Mouse (Mus musculus) olfactory bulb, adult 2 months (tissue): ENCODE measurements around the gene Iqcf4. TPM values are rescaled to one million over a fixed set of nuclear protein-coding genes. Genes with fewer than 3 reads are reported as not detected.

Experiments used
- H3K27ac ChIP-seq: fragments of 200-500 bp; 2 replicates; pipeline ENCODE4 v1.5.1; 2012; ENCODE audit warnings: low read depth, low read length; ENCODE audit not compliant: insufficient read depth
- H3K4me1 ChIP-seq: fragments of 200-500 bp; 2 replicates; pipeline ENCODE4 v1.6.1; 2012; ENCODE audit warnings: low read length; ENCODE audit not compliant: control insufficient read depth, insufficient read depth
- H3K4me3 ChIP-seq: fragments of 200-500 bp; 2 replicates; pipeline ENCODE4 v1.5.1; 2012; ENCODE audit warnings: mild to moderate bottlenecking, low read depth, low read length, moderate library complexity; ENCODE audit not compliant: insufficient read depth
- CTCF ChIP-seq: fragments of 200-500 bp; IDR thresholded peaks from 2 replicates; pipeline ENCODE4 v1.5.1; 2012; ENCODE audit warnings: low read depth, mild to moderate bottlenecking, low read length, moderate library complexity; ENCODE audit not compliant: insufficient read depth
- POLR2A ChIP-seq: fragments of 200-500 bp; IDR thresholded peaks from 2 replicates; pipeline ENCODE4 v1.6.1; 2012; ENCODE audit warnings: mild to moderate bottlenecking, low read depth, low read length, moderate library complexity; ENCODE audit not compliant: insufficient read depth
- WGBS: fragments of 180-500 bp; shearing (Covaris S2); methylation state at CpG from one replicate; pipeline ENCODE4 v1.1.7; 2018; 5-methylcytosine and 5-hydroxymethylcytosine counted together
- polyA plus RNA-seq: library from polyadenylated mRNA; stranded (reverse); fragments of >200 nt; gene quantifications from 2 replicates; pipeline ENCODE4 v1.2.4, GENCODE M21; 2012; ENCODE audit warnings: low replicate concordance; ENCODE audit not compliant: missing spikeins, insufficient read depth, insufficient read length

Iqcf4 gene
- polyA plus RNA-seq, 1 experiment = not detected

DNA sequence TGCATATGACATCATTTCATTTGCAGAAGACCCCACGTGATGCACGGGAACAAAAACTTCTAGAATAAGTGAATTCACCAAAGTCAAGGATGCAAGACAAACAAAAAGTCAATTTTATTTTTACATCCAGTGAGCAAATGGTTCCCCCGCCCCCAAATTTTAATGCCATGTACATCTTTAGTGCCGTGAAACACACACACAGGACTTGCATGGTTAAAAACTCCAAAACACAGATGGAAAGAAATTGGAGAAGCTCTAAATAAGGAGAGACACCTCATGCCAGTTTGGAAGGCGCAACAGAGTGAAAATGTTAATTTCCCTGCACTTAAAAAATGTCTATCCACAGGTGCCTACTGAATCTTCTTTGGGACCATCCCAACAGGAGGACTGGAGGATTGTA lies 21.4 kb upstream of the Iqcf4 start:
- TF ChIP-seq POLR2A (no peak), CTCF (no peak)
- peaks cover 16% of the 10 kb centered on the region for H3K4me1 ChIP-seq
- 94% methylated on average over 5 of the region's 5 CpGs for WGBS
- no peak overlapping the region for H3K4me3 ChIP-seq
- no peak overlapping the region for H3K27ac ChIP-seq

DNA sequence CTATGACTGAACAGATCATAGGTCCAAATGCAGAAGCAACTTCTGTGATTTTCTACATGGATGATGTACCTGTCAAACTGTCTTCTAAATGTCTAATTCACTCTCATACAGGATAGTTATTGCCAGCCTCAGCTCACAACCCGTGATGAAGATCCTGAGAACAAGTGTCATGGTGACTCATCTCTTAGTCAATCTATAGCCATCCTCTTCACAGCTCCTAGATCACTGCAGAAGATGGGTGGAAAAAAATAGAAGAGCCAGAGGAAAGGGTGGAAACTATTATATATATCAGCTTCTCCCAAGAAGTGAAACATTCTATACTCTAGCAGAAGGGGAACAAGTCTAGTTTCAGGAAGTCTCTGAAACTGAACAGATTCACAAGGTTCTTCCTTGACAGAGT lies 11.8 kb upstream of the Iqcf4 start:
- 71% methylated on average over 1 of the region's 1 CpGs for WGBS
- Histone ChIP-seq H3K27ac (no peak overlapping the region), H3K4me1 (no peaks in the 10 kb centered on the region), H3K4me3 (no peak overlapping the region)
- no peak for TF ChIP-seq POLR2A

DNA sequence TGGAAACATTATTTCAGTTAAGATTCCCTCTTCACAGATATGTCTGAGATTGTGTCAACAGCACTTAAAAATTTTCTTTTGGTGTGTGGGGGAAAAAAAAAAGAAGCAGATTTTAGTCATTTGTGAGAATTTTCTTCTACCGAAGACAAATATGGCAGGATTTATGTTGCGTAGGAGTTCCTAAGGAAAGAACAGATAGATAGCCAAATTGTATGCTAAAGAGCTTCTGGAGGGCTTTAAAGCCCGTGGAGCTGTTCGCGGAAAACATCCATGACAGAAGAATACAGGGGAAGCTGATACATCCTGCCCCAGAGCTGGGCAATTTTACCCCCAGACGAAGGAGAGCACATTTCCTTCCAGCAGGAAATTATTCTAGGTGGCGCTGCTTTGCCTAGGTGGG lies 9.2 kb upstream of the Iqcf4 start:
- Histone ChIP-seq H3K4me3 (no peak overlapping the region), H3K27ac (no peak overlapping the region), H3K4me1 (no peaks in the 10 kb centered on the region)
- TF ChIP-seq POLR2A (no peak), CTCF (no peak)
- WGBS = 81% methylated on average over 7 of the region's 7 CpGs

DNA sequence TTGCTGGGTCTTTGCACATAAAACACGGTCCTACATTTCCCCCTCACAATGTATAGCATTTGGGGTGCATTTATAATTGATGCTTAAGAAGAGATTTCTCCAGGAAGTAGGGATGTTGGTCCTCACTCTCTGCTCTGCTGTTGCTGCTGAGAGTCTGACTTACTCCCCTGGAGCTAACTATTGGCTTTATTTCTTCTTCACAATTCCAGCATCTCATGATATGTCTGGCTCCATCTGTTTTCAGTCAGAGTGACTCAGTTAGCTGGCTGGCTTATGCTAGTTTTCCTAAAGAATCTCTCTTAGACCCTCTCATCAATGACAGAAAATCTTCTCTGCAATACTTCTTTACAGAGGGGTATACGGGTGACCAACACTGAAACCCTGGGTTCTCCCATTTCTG lies 5.3 kb upstream of the Iqcf4 start:
- TF ChIP-seq POLR2A (no peak), CTCF (no peak)
- WGBS = 86% methylated on average over 2 of the region's 2 CpGs
- Histone ChIP-seq H3K4me1 (no peaks in the 10 kb centered on the region), H3K27ac (no peak overlapping the region), H3K4me3 (no peak overlapping the region)

DNA sequence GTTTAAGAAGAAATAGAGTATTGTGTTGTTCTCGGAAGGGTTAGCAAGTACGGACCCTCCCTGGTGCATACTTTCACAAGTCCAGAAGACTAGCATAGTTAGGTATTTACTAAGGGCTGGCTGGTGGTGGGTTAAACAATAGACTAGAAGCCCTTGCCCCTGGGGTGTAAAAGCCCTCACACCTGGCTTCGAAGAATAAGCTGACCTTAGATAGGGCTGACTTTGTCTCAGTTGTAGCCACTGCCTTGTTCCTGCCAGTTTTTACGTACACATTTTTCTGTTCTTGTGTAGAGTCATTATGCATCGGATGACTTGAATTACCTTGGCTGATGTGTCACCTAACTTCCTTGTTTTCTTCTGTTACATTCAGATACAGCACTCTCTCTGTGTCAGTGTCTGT lies 2.6 kb upstream of the Iqcf4 start:
- 83% methylated on average over 5 of the region's 5 CpGs for WGBS
- Histone ChIP-seq H3K4me1 (no peaks in the 10 kb centered on the region), H3K4me3 (no peak overlapping the region), H3K27ac (no peak overlapping the region)
- TF ChIP-seq POLR2A (no peak), CTCF (no peak)

DNA sequence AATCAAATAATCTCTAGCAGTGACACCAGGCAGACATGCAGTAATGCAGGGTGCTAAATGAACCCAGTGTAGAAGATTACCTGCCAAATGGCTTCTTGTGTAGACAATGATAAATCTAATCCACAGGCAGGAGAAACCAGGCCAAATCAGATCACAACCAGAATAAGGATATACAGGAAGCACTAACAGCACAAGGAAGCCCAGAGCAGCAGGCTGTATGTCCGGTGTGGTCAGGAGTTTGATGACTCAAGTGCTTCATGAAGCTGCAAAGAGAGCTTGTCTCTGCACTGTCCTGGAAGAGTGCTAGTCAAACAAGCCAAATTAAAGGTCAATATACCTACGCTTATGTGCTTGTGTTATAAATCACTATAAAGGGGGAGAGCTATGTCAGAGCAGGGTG lies 1.4 kb upstream of the Iqcf4 start:
- no peaks in the 10 kb centered on the region for H3K4me1 ChIP-seq
- no peak overlapping the region for H3K4me3 ChIP-seq
- no peak for TF ChIP-seq CTCF
- no peak for TF ChIP-seq POLR2A
- H3K27ac ChIP-seq = no peak overlapping the region
- 96% methylated on average over 2 of the region's 2 CpGs for WGBS

DNA sequence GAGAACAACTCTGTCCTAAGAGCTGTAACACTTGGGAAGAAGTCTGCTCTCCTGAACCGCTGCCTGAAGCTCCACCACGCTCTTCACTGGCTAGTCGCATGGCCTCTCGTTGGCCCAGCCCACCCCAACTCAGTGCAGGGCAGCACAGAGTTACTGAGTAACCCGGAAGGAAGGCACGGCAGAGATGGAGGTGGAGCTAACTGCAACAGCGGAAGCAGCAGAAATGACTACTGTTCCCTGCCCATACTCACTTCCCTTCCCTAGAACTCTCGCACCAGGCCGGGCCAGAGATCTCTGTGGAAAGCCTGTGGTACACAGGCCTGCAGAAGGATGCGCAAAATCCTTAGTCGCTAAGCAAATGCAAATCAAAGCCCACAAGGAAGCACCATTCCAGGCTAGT lies 4.4 kb downstream of the Iqcf4 start:
- 68% methylated on average over 11 of the region's 11 CpGs for WGBS
- H3K4me3 ChIP-seq = no peak overlapping the region
- TF ChIP-seq CTCF (no peak), POLR2A (no peak)
- no peaks in the 10 kb centered on the region for H3K4me1 ChIP-seq
- no peak overlapping the region for H3K27ac ChIP-seq

DNA sequence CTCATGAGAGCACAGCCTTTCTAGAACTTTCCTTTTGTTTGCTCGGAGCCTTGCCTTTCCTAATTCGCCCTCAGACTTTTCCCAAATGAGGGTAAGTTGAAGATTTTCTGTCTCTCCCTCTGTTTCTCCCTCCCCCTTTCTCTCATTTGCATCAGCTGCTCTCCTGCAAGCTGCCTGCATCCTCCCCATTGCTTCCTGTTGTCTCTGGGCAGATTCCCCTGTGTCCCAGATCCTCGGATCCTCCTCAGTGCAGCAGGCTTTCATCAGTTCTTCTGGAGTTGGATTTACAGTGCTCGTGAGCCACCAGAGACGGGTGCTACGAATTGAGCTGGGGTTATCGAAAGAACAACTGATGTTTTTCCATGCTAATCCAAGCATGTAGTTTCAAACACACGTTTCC lies 6.8 kb downstream of the Iqcf4 start:
- no peak overlapping the region for H3K4me3 ChIP-seq
- no peaks in the 10 kb centered on the region for H3K4me1 ChIP-seq
- 62% methylated on average over 8 of the region's 8 CpGs for WGBS
- H3K27ac ChIP-seq = no peak overlapping the region
- TF ChIP-seq CTCF (no peak), POLR2A (no peak)

DNA sequence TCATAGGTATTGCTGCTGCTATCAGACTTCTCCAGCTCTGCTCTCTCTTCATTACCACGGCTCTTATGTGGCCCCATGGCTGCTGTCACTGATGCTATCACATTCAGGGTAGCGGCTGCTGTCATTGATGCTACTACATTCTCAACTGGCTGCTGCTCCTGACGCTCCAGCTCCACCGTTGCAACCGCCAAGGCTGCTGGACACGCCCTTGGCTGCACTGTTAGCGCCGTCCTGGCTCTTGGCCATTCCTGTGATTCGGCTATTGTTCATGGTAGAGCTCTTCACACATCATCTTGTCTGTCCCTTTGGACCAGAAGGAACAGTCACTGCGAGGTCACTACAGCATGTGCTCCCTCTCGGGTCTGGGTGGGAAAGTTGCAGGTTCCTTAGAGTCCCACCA lies 8.5 kb downstream of the Iqcf4 start:
- TF ChIP-seq POLR2A = no peak
- TF ChIP-seq CTCF = no peak
- Histone ChIP-seq H3K4me3 (no peak overlapping the region), H3K27ac (no peak overlapping the region), H3K4me1 (no peaks in the 10 kb centered on the region)
- 92% methylated on average over 11 of the region's 11 CpGs for WGBS

DNA sequence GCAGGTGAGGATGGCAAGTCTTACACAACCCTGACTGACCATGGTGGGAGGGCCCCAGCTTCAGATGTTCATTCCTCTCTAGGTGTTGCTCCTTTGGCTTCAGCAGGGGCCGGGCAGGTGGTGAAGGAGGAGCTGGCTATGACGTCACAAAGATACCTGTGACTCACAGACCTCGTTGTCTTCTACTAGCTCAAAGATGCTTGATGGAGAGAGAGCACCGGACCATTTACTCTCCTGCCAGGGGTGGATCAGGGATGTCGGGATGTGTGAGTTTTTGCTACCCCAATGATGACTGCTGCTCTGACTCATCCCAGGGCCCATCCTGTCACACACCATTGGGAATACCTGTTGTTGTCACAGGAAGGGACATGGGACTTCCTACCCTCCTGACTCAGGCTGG lies 9.3 kb downstream of the Iqcf4 start, which contains the start of gene Iqcf3:
Gene Iqcf3, minus strand, starts transcription at position 101 of the 400 bp plus-strand sequence.
- no peaks in the 10 kb centered on the region for H3K4me1 ChIP-seq
- no peak for TF ChIP-seq POLR2A
- TF ChIP-seq CTCF = no peak
- WGBS = 92% methylated on average over 5 of the region's 5 CpGs
- H3K27ac ChIP-seq = no peak within 1 kb of the TSS
- H3K4me3 ChIP-seq = no peak within 1 kb of the TSS
